In the genomic region with DNA sequence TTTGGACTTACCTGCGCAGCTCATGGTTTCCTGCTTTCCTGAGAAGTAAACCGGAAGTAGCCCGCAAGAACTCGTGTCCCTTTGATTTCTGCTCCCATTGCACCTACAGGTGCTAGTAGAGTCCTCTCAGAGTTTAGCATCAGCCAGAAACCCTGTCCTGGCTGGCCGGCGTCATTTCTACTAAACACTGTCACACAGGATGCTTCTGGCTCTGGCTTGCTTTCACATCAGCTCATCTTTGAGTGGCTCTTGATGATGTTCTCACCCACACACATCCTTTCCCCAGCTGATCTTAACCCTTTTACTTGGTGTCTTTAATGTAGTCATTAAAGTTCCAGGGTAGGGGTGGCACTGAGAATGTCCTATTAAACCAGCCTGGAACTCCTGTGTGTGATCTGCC, we compare ENCODE assay signal across 15 mouse cellular contexts. TPM values are rescaled to one million over a fixed set of nuclear protein-coding genes. Genes with fewer than 3 reads are reported as not detected.
"Had no signal": no experiment of that assay in that cellular context is flagged by ENCODE, and none has a peak within 500 bp of the region (broad histone marks: within the 10 kb centered on the region; RNA-seq: fewer than 3 reads in every experiment).

No protein-coding gene starts in this region.

- H3K27ac ChIP-seq: kidney, embryonic 15.5 days; limb, embryonic 12.5 days; liver, embryonic 13.5 days; midbrain, embryonic 13.5 days; neural tube, embryonic 15.5 days had no signal

- H3K4me3 ChIP-seq: kidney, embryonic 15.5 days; limb, embryonic 12.5 days; liver, embryonic 13.5 days; midbrain, embryonic 13.5 days; neural tube, embryonic 15.5 days had no signal

- H3K27me3 ChIP-seq: kidney, embryonic 15.5 days; limb, embryonic 12.5 days; liver, embryonic 13.5 days; midbrain, embryonic 13.5 days; neural tube, embryonic 15.5 days had no signal

- H3K4me1 ChIP-seq: kidney, embryonic 15.5 days; liver, embryonic 13.5 days; midbrain, embryonic 13.5 days; neural tube, embryonic 15.5 days had no signal

- H3K36me3 ChIP-seq: liver, embryonic 13.5 days; midbrain, embryonic 13.5 days; neural tube, embryonic 15.5 days had no signal

- DNase-seq: kidney, adult 2 months; kidney, postnatal 25 days; layer of hippocampus, adult 9-11 months; layer of hippocampus, postnatal 36 days; liver; liver, embryonic 13.5 days; liver, postnatal 0 days; spleen, adult 18-20 months; thymus, postnatal 14 days had no signal

RNA-seq across cellular contexts. Expression of a gene that starts 15.5 kb away (rescaled TPM):
- total RNA-seq: megakaryocyte progenitor cell, adult 5-6 weeks had no signal
- polyA plus RNA-seq: liver, embryonic 13.5 days; liver, postnatal 0 days; neural tube, embryonic 11.5 days had no signal
